ENCODE assay signal across 11 mouse cellular contexts in the genomic region with DNA sequence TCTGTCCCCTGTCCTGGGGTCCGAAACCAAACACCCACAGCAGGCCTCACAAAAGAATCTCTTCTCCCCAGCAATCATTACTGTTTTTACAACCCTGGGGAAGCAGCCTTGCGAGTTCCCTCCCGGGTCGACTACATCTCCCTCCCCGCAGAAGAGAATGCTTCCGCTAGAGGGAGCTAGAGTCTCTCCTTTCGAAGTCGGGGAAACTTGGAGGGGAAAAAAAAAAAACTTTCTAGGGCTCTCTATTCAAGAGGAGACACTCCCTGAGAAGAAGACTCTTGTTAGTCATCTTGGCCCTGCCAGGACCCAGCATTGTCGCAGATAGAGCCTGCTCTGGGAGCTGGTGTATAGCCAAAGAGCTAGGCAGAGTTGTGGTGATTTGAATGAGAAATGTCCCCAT. TPM values are rescaled to one million over a fixed set of nuclear protein-coding genes. Genes with fewer than 3 reads are reported as not detected.
DNase-seq lines count a peak whose midpoint lies in the region.
"Had no signal": no experiment of that assay in that cellular context is flagged by ENCODE, and none has a peak within 500 bp of the region (broad histone marks: within the 10 kb centered on the region; RNA-seq: fewer than 3 reads in every experiment).

No protein-coding gene starts in this region.

- peak; percentile 30 to 62 for DNase-seq in cerebellum, postnatal 25 days
- no peak for DNase-seq in cerebellum, postnatal 36 days
- peak; percentile 54 for DNase-seq in left cerebral cortex, postnatal 4 days
- no peak for DNase-seq in left cerebral cortex, postnatal 36 days (ENCODE audit: low spot score in 2 of 2)
- DNase-seq in adipocyte (ENCODE audit: low spot score) = peak; percentile 77
- DNase-seq in gastrocnemius, postnatal 14 days = peak; percentile 25
- peak; percentile 55 for DNase-seq in lung, postnatal 25 days (ENCODE audit: low spot score)
- DNase-seq in thymus, postnatal 0 days (ENCODE audit: low spot score) = peak; percentile 83

- intact Hi-C loops in left cerebral cortex, postnatal 4 days (cut with DNase I) = no loop called here
- intact Hi-C loops in left cerebral cortex, postnatal 36 days (cut with DNase I) = no loop called here
- intact Hi-C loops in gastrocnemius, postnatal 14 days (cut with DNase I; ENCODE audit: low total_unique reads) = no loop called here

RNA-seq across cellular contexts. Expression of gene Cd207, which starts 16.2 kb away (rescaled TPM):
- not detected for total RNA-seq in left cerebral cortex, postnatal 4 days (2021)
- total RNA-seq in left cerebral cortex, postnatal 36 days (2021) = not detected
- total RNA-seq in gastrocnemius, postnatal 14 days (2021) = not detected
- polyA plus RNA-seq in thymus, postnatal 0 days (2015; fragmentation: Nextera tagmentation; extraction: Ambion mirVana) = 1.1 and 1.2 TPM in 2 replicates
- total RNA-seq: left cerebral cortex, postnatal 25 days had no signal
- polyA plus RNA-seq: stomach, embryonic 14.5 days had no signal

RNA-seq across cellular contexts. Expression of gene Vax2, which starts 17.2 kb away (rescaled TPM):
- not detected for total RNA-seq in left cerebral cortex, postnatal 4 days (2021)
- total RNA-seq in left cerebral cortex, postnatal 36 days (2021) = not detected
- total RNA-seq in gastrocnemius, postnatal 14 days (2021) = not detected
- polyA plus RNA-seq in thymus, postnatal 0 days (2015; fragmentation: Nextera tagmentation; extraction: Ambion mirVana) = not detected in 2 replicates
- total RNA-seq: adrenal gland, adult 18-20 months; left cerebral cortex, postnatal 25 days had no signal
- polyA plus RNA-seq: stomach, embryonic 14.5 days had no signal

RNA-seq across cellular contexts. Expression of gene Clec4f, which starts 37.8 kb away (rescaled TPM):
- total RNA-seq in left cerebral cortex, postnatal 4 days (2021) = under 1 TPM in 1 of 2 experiments, not detected in 1; 0.14 TPM
- total RNA-seq in left cerebral cortex, postnatal 36 days (2021) = not detected
- not detected for total RNA-seq in gastrocnemius, postnatal 14 days (2021)
- 0.53 and 0.88 TPM in 2 replicates for polyA plus RNA-seq in thymus, postnatal 0 days (2015; fragmentation: Nextera tagmentation; extraction: Ambion mirVana)
- total RNA-seq: adrenal gland, adult 18-20 months; left cerebral cortex, postnatal 25 days had no signal
- polyA plus RNA-seq: stomach, embryonic 14.5 days had no signal

RNA-seq across cellular contexts. Expression of gene Atp6v1b1, which starts 49.0 kb away (rescaled TPM):
- 1 to 10 TPM in 1 of 2 experiments, under 1 TPM in 1; 0.68 to 1.0 TPM for total RNA-seq in left cerebral cortex, postnatal 4 days (2021)
- total RNA-seq in left cerebral cortex, postnatal 36 days (2021) = not detected
- not detected for total RNA-seq in gastrocnemius, postnatal 14 days (2021)
- 0.08 and 0.22 TPM in 2 replicates for polyA plus RNA-seq in thymus, postnatal 0 days (2015; fragmentation: Nextera tagmentation; extraction: Ambion mirVana)
- total RNA-seq: adrenal gland, adult 18-20 months; left cerebral cortex, postnatal 25 days had no signal

Comparison
In these comparisons a context has a peak if more than half of its experiments do, and no peak if none do; other contexts are left out.
1. DNase-seq: peak in cerebellum, postnatal 25 days (2 of 2), left cerebral cortex, postnatal 4 days (single experiment), adipocyte (single experiment), gastrocnemius, postnatal 14 days (single experiment), lung, postnatal 25 days (single experiment) and thymus, postnatal 0 days (single experiment); none in cerebellum, postnatal 36 days (0 of 2) and left cerebral cortex, postnatal 36 days (0 of 2).